Mouse (Mus musculus): ENCODE results near the gene Ift88. TPM values are rescaled to one million over a fixed set of nuclear protein-coding genes. Genes with fewer than 3 reads are reported as not detected.

Gene Ift88
- polyA plus RNA-seq, 1 experiment from 2014 or later = 17.3 TPM

Other genes with a start within 250 kb of the Ift88 start
- 9.6 and 12.3 TPM in 2 replicates for gene Cryl1, start 25.5 kb upstream of the Ift88 start, polyA plus RNA-seq (2015; fragmentation: Nextera tagmentation; extraction: Ambion mirVana)
- gene Il17d, start 100.7 kb downstream of the Ift88 start, polyA plus RNA-seq (2015; fragmentation: Nextera tagmentation; extraction: Ambion mirVana) = 6.8 and 7.2 TPM in 2 replicates
- 87.3 and 89.3 TPM in 2 replicates for gene Eef1akmt1, start 147.6 kb downstream of the Ift88 start, polyA plus RNA-seq (2015; fragmentation: Nextera tagmentation; extraction: Ambion mirVana)
- gene Xpo4, start 241.4 kb downstream of the Ift88 start, polyA plus RNA-seq (2015; fragmentation: Nextera tagmentation; extraction: Ambion mirVana) = 10.5 and 12.2 TPM in 2 replicates